Mouse (Mus musculus) heart, embryonic 14.5 days (tissue): Measurements from ENCODE around the gene Mrpl54. TPM values are rescaled to one million over a fixed set of nuclear protein-coding genes. Genes with fewer than 3 reads are reported as not detected.
A peak's percentile ranks its signal among the peaks of the same experiment; 100 is the strongest.

ENCODE experiments used
- ATAC-seq: fragments of 200-750 bp; cut with Nextera tagmentation; 2 replicates; pipeline ENCODE4 v1.8.0; 2017; ENCODE audit warnings: low read depth, moderate TSS enrichment; ENCODE audit not compliant: insufficient number of reproducible peaks, insufficient read depth, low FRiP score
- H3K27ac ChIP-seq, 2 experiments: fragments of 200-500 bp in 1 of 2; fragments of 300-500 bp in 1 of 2; sonication (generic) in 1 of 2; replicated peaks in 1 of 2; 2 replicates each; pipeline ENCODE4 v1.5.1; 2012 to 2014; ENCODE audit warnings: low read depth in 2 of 2, low read length in 2 of 2, control low read depth in 1 of 2, mild to moderate bottlenecking in 1 of 2, mixed read lengths in 1 of 2; ENCODE audit not compliant: control insufficient read depth in 1 of 2, insufficient read depth in 1 of 2
- H3K27me3 ChIP-seq: fragments of 300-500 bp; sonication (generic); 2 replicates; pipeline ENCODE4 v1.6.1; 2014; ENCODE audit warnings: mild to moderate bottlenecking, low read length, control low read depth; ENCODE audit not compliant: control insufficient read depth, insufficient read depth
- H3K36me3 ChIP-seq: fragments of 300-500 bp; sonication (generic); 2 replicates; pipeline ENCODE4 v1.6.1; 2014; ENCODE audit warnings: mild to moderate bottlenecking, control low read depth, low read length, mixed read lengths; ENCODE audit not compliant: control insufficient read depth, insufficient read depth
- H3K4me1 ChIP-seq, 2 experiments: fragments of 200-500 bp in 1 of 2; fragments of 300-500 bp in 1 of 2; sonication (generic) in 1 of 2; 2 replicates each; pipeline ENCODE4 v1.6.1; 2012 to 2014; ENCODE audit warnings: low read length in 2 of 2, control low read depth in 1 of 2, mixed read lengths in 1 of 2; ENCODE audit not compliant: control insufficient read depth in 2 of 2, insufficient read depth in 2 of 2
- H3K4me2 ChIP-seq: fragments of 300-500 bp; sonication (generic); 2 replicates; pipeline ENCODE4 v1.6.1; 2014; ENCODE audit warnings: mild to moderate bottlenecking, low read length
- H3K4me3 ChIP-seq, 2 experiments: fragments of 200-500 bp in 1 of 2; fragments of 300-500 bp in 1 of 2; sonication (generic) in 1 of 2; 2 replicates each; pipeline ENCODE4 v1.5.1; 2012 to 2014; ENCODE audit warnings: low read length in 2 of 2, mild to moderate bottlenecking in 2 of 2, control low read depth in 1 of 2, low read depth in 1 of 2, moderate library complexity in 1 of 2; ENCODE audit not compliant: control insufficient read depth in 1 of 2, insufficient read depth in 1 of 2
- H3K9ac ChIP-seq: fragments of 300-500 bp; sonication (generic); 2 replicates; pipeline ENCODE4 v1.6.1; 2014; ENCODE audit warnings: mild to moderate bottlenecking, low read length
- H3K9me3 ChIP-seq: fragments of 300-500 bp; sonication (generic); 2 replicates; pipeline ENCODE4 v1.6.1; 2016; ENCODE audit warnings: low read length, control low read depth; ENCODE audit not compliant: control insufficient read depth
- WGBS: fragments of 180-500 bp; shearing (Covaris S2); extraction: QIAGEN DNeasy Blood & Tissue Kit; methylation state at CpG from one replicate; pipeline ENCODE4 v1.1.7; 2014; 5-methylcytosine and 5-hydroxymethylcytosine counted together
- polyA plus RNA-seq: library from polyadenylated mRNA; unstranded; fragments of >200 nt; fragmentation: Nextera tagmentation; extraction: Ambion mirVana; gene quantifications from 2 replicates; pipeline ENCODE4 v1.2.1, GENCODE M21; 2014

Gene Mrpl54
- polyA plus RNA-seq, 1 experiment from 2014 or later: 298 TPM

DNA sequence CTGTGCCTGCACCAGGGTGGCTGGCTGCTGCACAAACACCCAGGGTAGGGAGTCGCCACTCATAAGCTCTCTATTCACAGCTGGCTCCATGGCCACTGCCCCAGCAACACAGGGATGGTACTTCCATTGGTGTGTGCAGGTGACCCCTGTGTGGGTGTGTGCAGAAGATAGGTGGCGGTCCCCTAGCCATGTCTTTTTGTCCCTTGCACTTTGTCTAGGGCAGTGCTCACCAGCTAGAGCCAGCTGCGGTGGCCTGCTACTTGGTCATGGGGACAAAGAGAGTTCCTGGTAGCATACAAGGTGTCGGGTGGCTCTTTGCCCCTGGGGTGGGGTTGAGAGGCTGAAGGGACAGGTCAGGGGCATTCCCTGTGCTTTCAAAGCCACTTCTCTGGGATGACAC is 22.6 kb downstream of the Mrpl54 start:
- H3K9ac ChIP-seq: no peak overlapping the region; the same call in 1 of the 2 replicates
- H3K4me2 ChIP-seq: no peak overlapping the region
- H3K9me3 ChIP-seq: no peaks in the 10 kb centered on the region
- no peak overlapping the region for H3K27ac ChIP-seq
- H3K4me3 ChIP-seq: no peak overlapping the region
- 85% methylated on average over 4 of the region's 4 CpGs for WGBS
- H3K4me1 ChIP-seq: peaks cover 0 to 5% of the 10 kb centered on the region in 2 experiments; a peak in 2 of 4 replicates
- no peaks in the 10 kb centered on the region for H3K36me3 ChIP-seq
- H3K27me3 ChIP-seq: peaks cover 37% of the 10 kb centered on the region
- ATAC-seq: no peak

DNA sequence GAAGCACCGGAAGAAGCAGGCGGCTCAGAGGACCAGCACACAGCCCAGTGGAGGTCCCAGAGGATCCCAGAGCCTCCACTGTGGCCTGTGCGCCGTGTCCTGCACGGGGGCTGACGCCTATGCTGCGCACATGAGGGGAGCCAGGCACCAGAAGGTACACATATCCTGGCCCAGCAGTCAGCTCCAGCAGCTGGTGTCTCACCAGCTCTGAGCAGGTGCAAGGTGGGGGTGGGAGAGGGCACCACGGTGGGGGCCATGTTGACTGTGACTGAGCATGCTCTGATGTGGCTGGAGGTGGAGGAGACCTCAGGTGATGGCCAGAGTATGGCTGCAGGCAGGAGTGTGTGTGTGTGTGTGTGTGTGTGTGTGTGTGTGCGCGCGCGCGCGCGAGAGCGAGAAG is 24.7 kb downstream of the Mrpl54 start:
- no peak overlapping the region for H3K4me3 ChIP-seq
- H3K27me3 ChIP-seq: peaks cover 42% of the 10 kb centered on the region

DNA sequence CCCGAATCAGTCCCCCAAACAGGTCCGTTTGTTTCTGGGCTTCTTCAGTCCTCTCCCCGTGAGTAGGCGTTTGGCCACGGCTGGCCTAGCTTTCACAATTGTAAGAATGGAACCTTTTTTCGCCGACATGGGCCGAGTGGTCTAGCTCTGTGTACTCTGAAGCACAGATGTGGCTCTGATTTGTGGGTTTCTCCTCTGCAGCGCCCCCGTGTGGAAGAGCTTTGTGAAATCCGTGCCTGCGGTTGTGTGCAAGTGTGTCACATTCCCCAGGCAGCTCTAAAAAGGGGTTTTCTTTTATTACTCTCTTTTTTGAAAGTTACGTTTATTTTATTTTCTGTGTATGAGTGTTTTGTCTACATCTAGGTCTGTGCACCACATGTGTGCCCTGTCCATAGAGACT is 25.9 kb downstream of the Mrpl54 start:
- Histone ChIP-seq H3K27me3 (peaks cover 42% of the 10 kb centered on the region), H3K36me3 (no peaks in the 10 kb centered on the region)

More for the DNA sequence above, 24.7 kb downstream of the Mrpl54 start:
- no peaks in the 10 kb centered on the region for H3K36me3 ChIP-seq
- H3K4me1 ChIP-seq: peaks cover 0 to 5% of the 10 kb centered on the region in 2 experiments; a peak in 2 of 4 replicates
- H3K9ac ChIP-seq: no peak overlapping the region
- ATAC-seq: no peak
- H3K27ac ChIP-seq: no peak overlapping the region
- no peak overlapping the region for H3K4me2 ChIP-seq
- no peaks in the 10 kb centered on the region for H3K9me3 ChIP-seq
- WGBS: 88% methylated on average over 16 of the region's 16 CpGs

DNA sequence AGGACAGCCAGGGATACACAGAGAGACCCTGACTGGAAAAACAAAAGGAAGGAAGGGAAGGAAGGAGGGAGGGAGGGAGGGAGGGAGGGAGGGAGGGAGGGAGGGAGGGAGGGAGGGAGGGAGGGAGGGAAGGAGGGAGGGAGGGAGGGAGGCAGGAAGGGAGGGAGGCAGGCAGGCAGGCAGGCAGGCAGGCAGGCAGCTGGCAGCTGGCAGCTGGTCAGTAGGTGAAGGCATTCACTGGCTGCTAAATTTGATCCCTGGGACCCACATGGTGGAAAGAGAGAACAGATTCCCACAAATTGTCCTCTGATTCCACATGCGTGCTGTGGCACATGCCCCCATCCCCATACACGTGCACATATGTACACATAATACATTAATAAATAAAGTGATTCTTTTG is 28.1 kb downstream of the Mrpl54 start:
- 78% methylated on average over 2 of the region's 2 CpGs for WGBS
- Histone ChIP-seq H3K27me3 (peaks cover 37% of the 10 kb centered on the region), H3K4me1 (peaks cover under 1 to 8% of the 10 kb centered on the region in 2 experiments; a peak in 3 of 4 replicates), H3K36me3 (no peaks in the 10 kb centered on the region), H3K9ac (no peak overlapping the region), H3K4me2 (no peak overlapping the region), H3K9me3 (no peaks in the 10 kb centered on the region), H3K27ac (no peak overlapping the region), H3K4me3 (no peak overlapping the region)
- ATAC-seq: no peak

More for the DNA sequence above, 25.9 kb downstream of the Mrpl54 start:
- no peak for ATAC-seq
- no peak overlapping the region for H3K4me2 ChIP-seq
- WGBS: 32% methylated on average over 13 of the region's 13 CpGs
- no peak overlapping the region for H3K4me3 ChIP-seq
- no peaks in the 10 kb centered on the region for H3K9me3 ChIP-seq
- H3K9ac ChIP-seq: no peak overlapping the region
- peaks cover 0 to 5% of the 10 kb centered on the region in 2 experiments; a peak in 2 of 4 replicates for H3K4me1 ChIP-seq
- no peak overlapping the region for H3K27ac ChIP-seq

DNA sequence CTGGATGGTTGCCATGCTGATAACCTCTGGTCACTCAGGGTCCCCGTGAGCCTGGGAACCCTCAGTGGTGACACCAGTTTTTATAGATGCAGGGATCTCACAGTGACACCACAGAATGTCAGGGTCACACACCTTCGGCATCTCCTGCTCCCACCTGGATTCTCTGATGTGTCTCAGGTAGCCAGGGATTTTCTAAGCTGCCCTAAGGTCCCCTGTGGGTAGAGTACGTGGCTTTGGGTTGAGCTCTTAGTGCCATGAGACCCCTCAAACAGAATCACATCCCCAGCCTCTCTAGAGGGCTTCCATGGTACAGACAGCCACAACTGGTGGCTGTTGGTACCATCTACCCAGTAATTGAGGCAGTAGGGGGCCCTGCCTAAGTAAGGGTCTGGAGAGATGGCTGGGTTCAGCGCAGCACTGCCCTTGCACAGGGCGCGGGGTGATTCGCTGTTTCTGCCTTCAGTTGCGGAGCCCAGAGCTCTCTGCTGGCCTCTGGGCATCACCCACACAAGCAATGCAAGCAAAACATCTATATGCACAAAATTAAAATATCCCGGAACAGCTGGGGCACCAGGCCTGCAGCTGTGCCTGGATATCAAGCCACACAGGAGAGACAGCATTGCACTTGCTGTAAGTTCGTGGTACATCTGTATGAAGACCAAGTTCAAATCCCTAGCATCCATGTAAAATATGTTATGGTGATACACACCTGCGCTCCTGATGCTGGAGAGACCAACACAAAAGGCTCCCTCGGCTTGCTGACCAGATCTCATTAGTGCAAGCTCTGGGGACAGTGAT is 30.1 kb downstream of the Mrpl54 start:
- H3K9ac ChIP-seq: no peak overlapping the region
- no peak for ATAC-seq
- H3K4me3 ChIP-seq: no peak overlapping the region
- no peaks in the 10 kb centered on the region for H3K9me3 ChIP-seq
- H3K27ac ChIP-seq: no peak overlapping the region
- no peak overlapping the region for H3K4me2 ChIP-seq
- H3K27me3 ChIP-seq: peaks cover 28% of the 10 kb centered on the region
- WGBS: 85% methylated on average over 12 of the region's 12 CpGs
- peaks cover 4 to 18% of the 10 kb centered on the region in 2 experiments; a peak in 3 of 4 replicates for H3K4me1 ChIP-seq
- H3K36me3 ChIP-seq: no peaks in the 10 kb centered on the region

DNA sequence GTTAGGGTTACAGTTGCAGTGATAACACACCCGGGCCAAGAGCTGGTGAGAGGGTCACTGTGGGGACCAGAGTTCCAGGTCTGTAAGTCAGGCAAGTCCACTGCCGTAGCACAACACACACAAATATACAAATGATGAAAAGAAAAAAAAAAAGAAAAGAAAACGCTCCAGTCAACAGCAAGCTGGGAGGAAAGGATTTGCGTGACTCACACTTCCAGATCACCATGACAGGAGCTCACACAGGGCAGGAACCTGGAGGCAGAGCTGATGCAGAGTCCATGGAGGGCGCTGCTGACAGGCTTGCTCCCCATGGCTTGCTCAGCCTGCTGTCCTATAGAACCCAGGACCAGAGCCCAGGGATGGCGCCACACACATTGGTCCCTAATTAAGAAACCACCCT is 32.5 kb downstream of the Mrpl54 start:
- no peaks in the 10 kb centered on the region for H3K9me3 ChIP-seq
- H3K4me1 ChIP-seq: peaks cover 12 to 23% of the 10 kb centered on the region in 2 experiments
- ATAC-seq: no peak
- WGBS: 73% methylated on average over 6 of the region's 6 CpGs
- no peak overlapping the region for H3K9ac ChIP-seq
- no peak overlapping the region for H3K4me3 ChIP-seq
- H3K36me3 ChIP-seq: no peaks in the 10 kb centered on the region
- H3K27ac ChIP-seq: no peak overlapping the region
- H3K27me3 ChIP-seq: peaks cover 21% of the 10 kb centered on the region
- no peak overlapping the region for H3K4me2 ChIP-seq

DNA sequence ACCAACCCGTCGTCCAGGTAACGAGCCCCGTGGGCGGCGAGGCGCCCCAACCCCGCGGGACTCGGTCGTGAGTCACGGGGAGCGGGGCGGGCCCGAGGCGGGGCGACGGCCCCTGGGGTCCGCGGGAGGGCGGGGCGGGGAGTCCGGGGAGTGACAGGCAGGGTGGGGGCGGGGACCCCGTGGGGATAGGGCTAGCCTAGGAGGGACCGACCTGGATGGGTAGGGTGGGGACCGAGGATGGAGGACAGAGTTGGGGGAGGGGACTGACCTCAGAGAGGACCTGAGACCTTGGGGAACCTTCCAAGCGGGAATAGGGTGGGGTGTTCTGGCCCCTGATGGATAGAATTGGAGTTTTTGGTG is 33.5 kb downstream of the Mrpl54 start:
- Histone ChIP-seq H3K9ac (peak overlapping the region; percentile 83), H3K4me3 (peak overlapping the region; percentile 59 to 76), H3K36me3 (no peaks in the 10 kb centered on the region), H3K4me1 (peaks cover 12 to 23% of the 10 kb centered on the region in 2 experiments), H3K27me3 (peaks cover 18% of the 10 kb centered on the region), H3K27ac (peak overlapping the region in 1 of 2 experiments; percentile 24; a peak in 1 of 4 replicates), H3K9me3 (no peaks in the 10 kb centered on the region), H3K4me2 (peak overlapping the region; percentile 74)
- 2% methylated on average over 22 of the region's 28 CpGs for WGBS
- peak; percentile 54; the same call in 1 of the 2 replicates for ATAC-seq
